Mouse (Mus musculus): ENCODE data around the gene Lrrk2.

The Lrrk2 gene

GRCm38 (mm10) chr15:91690648-91691047 is 17.7 kb downstream of the Lrrk2 start:
- no peak for DNase-seq

- no peak for DNase-seq
These were observed 20.1 kb downstream of the Lrrk2 start for GRCm38 (mm10) chr15:91693051-91693450.

- no peak for DNase-seq
These were observed 20.9 kb downstream of the Lrrk2 start for GRCm38 (mm10) chr15:91693856-91694255.

- DNase-seq: no peak
These were observed 27.9 kb downstream of the Lrrk2 start for GRCm38 (mm10) chr15:91700841-91701240.

GRCm38 (mm10) chr15:91702991-91703715 is 30.2 kb downstream of the Lrrk2 start:
- no peak for DNase-seq

- no peak for DNase-seq
These were observed 31.1 kb downstream of the Lrrk2 start for GRCm38 (mm10) chr15:91704091-91704490.

- no peak for DNase-seq
These were observed 36.5 kb downstream of the Lrrk2 start for GRCm38 (mm10) chr15:91709207-91710130.

GRCm38 (mm10) chr15:91735216-91735922 is 62.4 kb downstream of the Lrrk2 start:
- DNase-seq: no peak

- DNase-seq: peak; percentile 54
These were observed 64.0 kb downstream of the Lrrk2 start for GRCm38 (mm10) chr15:91736791-91737533.

GRCm38 (mm10) chr15:91738808-91739207 is 65.8 kb downstream of the Lrrk2 start:
- no peak for DNase-seq

GRCm38 (mm10) chr15:91745501-91745900 is 72.5 kb downstream of the Lrrk2 start:
- no peak for DNase-seq

- DNase-seq: peak; percentile 36
These were observed 79.1 kb downstream of the Lrrk2 start for GRCm38 (mm10) chr15:91752111-91752510.

GRCm38 (mm10) chr15:91753378-91754080 is 80.6 kb downstream of the Lrrk2 start:
- no peak for DNase-seq

- peak; percentile 58 for DNase-seq
These were observed 81.6 kb downstream of the Lrrk2 start for GRCm38 (mm10) chr15:91754546-91754945.

GRCm38 (mm10) chr15:91755756-91756155 is 82.8 kb downstream of the Lrrk2 start:
- DNase-seq: no peak

- DNase-seq: no peak
These were observed 99.1 kb downstream of the Lrrk2 start for GRCm38 (mm10) chr15:91772041-91772440.

GRCm38 (mm10) chr15:91779166-91779565 is 106.2 kb downstream of the Lrrk2 start:
- no peak for DNase-seq

GRCm38 (mm10) chr15:91781172-91781571 is 108.2 kb downstream of the Lrrk2 start:
- peak; percentile 33 for DNase-seq

GRCm38 (mm10) chr15:91788338-91788737 is 115.4 kb downstream of the Lrrk2 start:
- DNase-seq: no peak

- no peak for DNase-seq
These were observed 133.5 kb downstream of the Lrrk2 start for GRCm38 (mm10) chr15:91806463-91806862.

GRCm38 (mm10) chr15:91835319-91835718 is 162.3 kb downstream of the Lrrk2 start:
- DNase-seq: no peak

- DNase-seq: no peak
These were observed 165.0 kb downstream of the Lrrk2 start, which contains the start of gene Smgc for GRCm38 (mm10) chr15:91837965-91838364. Smgc (plus strand) TSS chr15:91838265.
